Mouse (Mus musculus): Measurements from ENCODE around the gene Stxbp6.

DNA sequence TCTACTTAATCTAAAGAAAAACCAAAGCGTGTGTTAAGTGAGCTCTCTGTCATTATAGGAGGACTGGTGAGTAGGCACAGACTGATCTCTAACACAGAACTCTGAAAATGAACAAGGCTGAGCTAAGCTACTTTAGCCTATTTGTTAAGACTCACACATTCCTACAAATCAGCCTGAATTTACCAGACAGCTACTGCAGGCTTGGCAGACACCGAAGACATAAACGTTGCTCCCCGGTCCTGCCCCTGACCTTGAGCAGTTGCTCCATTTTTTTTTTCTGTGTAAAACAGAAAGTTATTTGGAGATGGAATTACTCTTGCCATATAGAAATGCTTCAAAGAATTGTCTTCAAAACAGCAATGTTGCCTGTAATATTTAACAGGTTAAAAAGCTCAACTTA lies 37.4 kb downstream of the Stxbp6 start:
- TF ChIP-seq CTCF (IDR thresholded peaks at IDR 0.05; ENCODE audit: control insufficient read depth, insufficient read depth, insufficient read length) (no peak), MYOD1 (IDR thresholded peaks at IDR 0.05; ENCODE audit: control insufficient read depth, insufficient read length, low read depth) (no peak), CEBPB (IDR thresholded peaks at IDR 0.05; ENCODE audit: low read depth) (no peak), MYOG (IDR thresholded peaks at IDR 0.05; ENCODE audit: control insufficient read depth, extremely low read depth, insufficient read length) (no peak), FOSL1 (IDR thresholded peaks at IDR 0.05; ENCODE audit: insufficient read depth, low read length, poor library complexity, severe bottlenecking) (no peak), MAX (IDR thresholded peaks at IDR 0.05) (no peak)
